Mouse (Mus musculus) lung, embryonic 14.5 days (tissue): ENCODE results near the gene Cadm1. TPM values are rescaled to one million over a fixed set of nuclear protein-coding genes. Genes with fewer than 3 reads are reported as not detected.
A peak's percentile ranks its signal among the peaks of the same experiment; 100 is the strongest.

Source experiments
- ATAC-seq: fragments of 200-750 bp; cut with Nextera tagmentation; 2 replicates; pipeline ENCODE4 v1.8.0; 2017; ENCODE audit warnings: mild to moderate bottlenecking, moderate TSS enrichment, moderate library complexity; ENCODE audit not compliant: insufficient read depth
- DNase-seq: peaks from one replicate; pipeline ENCODE4 v3.0.0-alpha.2; 2015
- H3K27ac ChIP-seq: fragments of 300-500 bp; sonication (generic); 2 replicates; pipeline ENCODE4 v1.5.1; 2014; ENCODE audit warnings: low read depth, mild to moderate bottlenecking, moderate library complexity
- H3K27me3 ChIP-seq: fragments of 300-500 bp; sonication (generic); 2 replicates; pipeline ENCODE4 v1.6.1; 2014; ENCODE audit warnings: low read length, control low read depth; ENCODE audit not compliant: insufficient read depth
- H3K36me3 ChIP-seq: fragments of 300-500 bp; sonication (generic); 2 replicates; pipeline ENCODE4 v1.6.1; 2014; ENCODE audit warnings: control low read depth; ENCODE audit not compliant: insufficient read depth
- H3K4me1 ChIP-seq: fragments of 300-500 bp; sonication (generic); 2 replicates; pipeline ENCODE4 v1.6.1; 2014; ENCODE audit warnings: antibody characterized with exemption, control low read depth; ENCODE audit not compliant: insufficient read depth
- H3K4me2 ChIP-seq: fragments of 300-500 bp; sonication (generic); 2 replicates; pipeline ENCODE4 v1.6.1; 2014; ENCODE audit warnings: mild to moderate bottlenecking
- H3K4me3 ChIP-seq: fragments of 300-500 bp; sonication (generic); 2 replicates; pipeline ENCODE4 v1.5.1; 2014; ENCODE audit warnings: low read depth, low read length
- H3K9ac ChIP-seq: fragments of 300-500 bp; sonication (generic); 2 replicates; pipeline ENCODE4 v1.6.1; 2014
- H3K9me3 ChIP-seq: fragments of 300-500 bp; sonication (generic); 2 replicates; pipeline ENCODE4 v1.6.1; 2016; ENCODE audit warnings: low read depth, low read length, control low read depth
- CTCF ChIP-seq: IDR thresholded peaks from 2 replicates; pipeline ENCODE4 v1.5.1; 2016; ENCODE audit warnings: antibody characterized with exemption, low read depth
- WGBS: fragments of 180-500 bp; shearing (Covaris S2); extraction: QIAGEN DNeasy Blood & Tissue Kit; methylation state at CpG from one replicate; pipeline ENCODE4 v1.1.7; 2014; 5-methylcytosine and 5-hydroxymethylcytosine counted together
- polyA plus RNA-seq: library from polyadenylated mRNA; unstranded; fragments of >200 nt; fragmentation: Nextera tagmentation; extraction: Ambion mirVana; gene quantifications from 2 replicates; pipeline ENCODE4 v1.2.1, GENCODE M21; 2014

Cadm1 gene
- polyA plus RNA-seq: 93.7 and 94.5 TPM in 2 replicates

GRCm38 (mm10) chr9:47529602-47530450, at the start of gene Cadm1:
TSS of gene Cadm1 (plus strand) at chr9:47530173.
- ATAC-seq: peak; percentile 97
- H3K27ac ChIP-seq: peak within 1 kb of the TSS; percentile 88
- TF ChIP-seq CTCF: peak; percentile 70
- H3K4me1 ChIP-seq: no peaks in the 10 kb centered on the region
- peaks cover 41% of the 10 kb centered on the region for H3K27me3 ChIP-seq
- H3K4me3 ChIP-seq: peak within 1 kb of the TSS; percentile 67
- H3K9me3 ChIP-seq: no peaks in the 10 kb centered on the region
- peak within 1 kb of the TSS; percentile 89 for H3K4me2 ChIP-seq
- peak within 1 kb of the TSS; percentile 64 for H3K9ac ChIP-seq
- DNase-seq: peak; percentile 98
- H3K36me3 ChIP-seq: no peaks in the 10 kb centered on the region
- WGBS: under 1% methylated on average over 70 of the region's 72 CpGs

- TF ChIP-seq CTCF: no peak
- H3K4me3 ChIP-seq: no peak overlapping the region
- H3K27ac ChIP-seq: no peak overlapping the region
- no peak overlapping the region for H3K9ac ChIP-seq
- H3K9me3 ChIP-seq: no peaks in the 10 kb centered on the region
- no peaks in the 10 kb centered on the region for H3K4me1 ChIP-seq
- no peak for DNase-seq
- no peak overlapping the region for H3K4me2 ChIP-seq
- WGBS: 68% methylated on average over 5 of the region's 5 CpGs
- no peaks in the 10 kb centered on the region for H3K36me3 ChIP-seq
- no peaks in the 10 kb centered on the region for H3K27me3 ChIP-seq
- no peak for ATAC-seq
Measured at GRCm38 (mm10) chr9:47484506-47484905, 45.5 kb upstream of the Cadm1 start.

GRCm38 (mm10) chr9:47485186-47485585, 44.8 kb upstream of the Cadm1 start:
- DNase-seq (no peak), ATAC-seq (no peak)
- no peak overlapping the region for H3K27ac ChIP-seq
- TF ChIP-seq CTCF: no peak
- WGBS: 74% methylated on average over 4 of the region's 4 CpGs
- H3K9me3 ChIP-seq: no peaks in the 10 kb centered on the region
- no peak overlapping the region for H3K9ac ChIP-seq
- H3K4me3 ChIP-seq: no peak overlapping the region
- no peaks in the 10 kb centered on the region for H3K36me3 ChIP-seq
- H3K27me3 ChIP-seq: no peaks in the 10 kb centered on the region
- H3K4me1 ChIP-seq: no peaks in the 10 kb centered on the region
- H3K4me2 ChIP-seq: no peak overlapping the region

- WGBS: 23% methylated on average over 3 of the region's 3 CpGs
- no peak overlapping the region for H3K4me3 ChIP-seq
Measured at GRCm38 (mm10) chr9:47499761-47500160, 30.2 kb upstream of the Cadm1 start.

GRCm38 (mm10) chr9:47505956-47506355, 24.0 kb upstream of the Cadm1 start:
- DNase-seq (peak; percentile 40), ATAC-seq (no peak)
- no peak overlapping the region for H3K4me3 ChIP-seq
- TF ChIP-seq CTCF: no peak
- no peak overlapping the region for H3K27ac ChIP-seq
- 23% methylated on average over 13 of the region's 13 CpGs for WGBS
- no peak overlapping the region for H3K9ac ChIP-seq
- H3K4me1 ChIP-seq: no peaks in the 10 kb centered on the region
- H3K27me3 ChIP-seq: no peaks in the 10 kb centered on the region
- H3K4me2 ChIP-seq: no peak overlapping the region
- no peaks in the 10 kb centered on the region for H3K36me3 ChIP-seq
- no peaks in the 10 kb centered on the region for H3K9me3 ChIP-seq

More at GRCm38 (mm10) chr9:47499761-47500160, 30.2 kb upstream of the Cadm1 start:
- DNase-seq: no peak
- TF ChIP-seq CTCF: no peak
- Histone ChIP-seq H3K36me3 (no peaks in the 10 kb centered on the region), H3K27me3 (no peaks in the 10 kb centered on the region), H3K4me2 (no peak overlapping the region), H3K9me3 (no peaks in the 10 kb centered on the region), H3K9ac (no peak overlapping the region), H3K4me1 (no peaks in the 10 kb centered on the region), H3K27ac (no peak overlapping the region)
- ATAC-seq: no peak

- 82% methylated on average over 17 of the region's 17 CpGs for WGBS
- H3K36me3 ChIP-seq: no peaks in the 10 kb centered on the region
- no peak for TF ChIP-seq CTCF
- H3K27ac ChIP-seq: no peak overlapping the region
- DNase-seq: no peak
- H3K9me3 ChIP-seq: no peaks in the 10 kb centered on the region
- H3K4me2 ChIP-seq: no peak overlapping the region
- no peaks in the 10 kb centered on the region for H3K27me3 ChIP-seq
- no peak for ATAC-seq
- no peak overlapping the region for H3K4me3 ChIP-seq
- H3K4me1 ChIP-seq: no peaks in the 10 kb centered on the region
- H3K9ac ChIP-seq: no peak overlapping the region
Measured at GRCm38 (mm10) chr9:47506876-47507275, 23.1 kb upstream of the Cadm1 start.

- 30% methylated on average over 3 of the region's 3 CpGs for WGBS
- Histone ChIP-seq H3K9me3 (no peaks in the 10 kb centered on the region), H3K9ac (no peak overlapping the region), H3K27me3 (no peaks in the 10 kb centered on the region), H3K27ac (no peak overlapping the region), H3K4me1 (no peaks in the 10 kb centered on the region), H3K36me3 (no peaks in the 10 kb centered on the region), H3K4me2 (no peak overlapping the region), H3K4me3 (no peak overlapping the region)
- DNase-seq (peak; percentile 46), ATAC-seq (0 out of 2 replicates have a peak, but pooled peaks have one; percentile 21)
- TF ChIP-seq CTCF: no peak
Measured at GRCm38 (mm10) chr9:47508109-47508508, 21.9 kb upstream of the Cadm1 start.
